Mouse (Mus musculus): ENCODE results near the gene Tfap2a. TPM values are rescaled to one million over a fixed set of nuclear protein-coding genes. Genes with fewer than 3 reads are reported as not detected.

Gene Tfap2a
- polyA plus RNA-seq, 1 experiment from 2014 or later, result 0.16 TPM

- H3K27ac ChIP-seq (ENCODE audit: low read length), result no peak overlapping the region
- no peak overlapping the region for H3K4me2 ChIP-seq (replicated peaks; ENCODE audit: low read depth, low read length)
- ATAC-seq, result no peak
- DNase-seq (ENCODE audit: low spot score), result no peak
- H3K9me3 ChIP-seq (ENCODE audit: low read length), result no peaks in the 10 kb centered on the region
- WGBS, result 3% methylated on average over 11 of the region's 11 CpGs
- peaks cover 84% of the 10 kb centered on the region for H3K27me3 ChIP-seq (replicated peaks; ENCODE audit: insufficient read depth, low read length)
- H3K4me3 ChIP-seq (ENCODE audit: low read depth, low read length), result no peak overlapping the region
- TF ChIP-seq CTCF (IDR thresholded peaks at IDR 0.05), result no peak
- TF ChIP-seq EP300 (IDR thresholded peaks at IDR 0.05), result no peak
- H3K9ac ChIP-seq (replicated peaks; ENCODE audit: low read depth), result no peak overlapping the region
- no peaks in the 10 kb centered on the region for H3K4me1 ChIP-seq (ENCODE audit: insufficient read depth, low read depth, low read length)
- H3K36me3 ChIP-seq (ENCODE audit: insufficient read depth, low read length), result no peaks in the 10 kb centered on the region
These were observed 28.2 kb downstream of the Tfap2a start for GRCm38 (mm10) chr13:40710062-40710342.

- no peaks in the 10 kb centered on the region for H3K4me1 ChIP-seq (ENCODE audit: insufficient read depth, low read depth, low read length)
- no peaks in the 10 kb centered on the region for H3K9me3 ChIP-seq (ENCODE audit: low read length)
- WGBS, result 2% methylated on average over 21 of the region's 21 CpGs
- no peak overlapping the region for H3K27ac ChIP-seq (ENCODE audit: low read length)
- DNase-seq (ENCODE audit: low spot score), result no peak
- peaks cover 84% of the 10 kb centered on the region for H3K27me3 ChIP-seq (replicated peaks; ENCODE audit: insufficient read depth, low read length)
- no peak overlapping the region for H3K4me3 ChIP-seq (ENCODE audit: low read depth, low read length)
- no peak overlapping the region for H3K4me2 ChIP-seq (replicated peaks; ENCODE audit: low read depth, low read length)
- H3K36me3 ChIP-seq (ENCODE audit: insufficient read depth, low read length), result no peaks in the 10 kb centered on the region
- TF ChIP-seq EP300 (IDR thresholded peaks at IDR 0.05), result no peak
- TF ChIP-seq CTCF (IDR thresholded peaks at IDR 0.05), result no peak
- no peak overlapping the region for H3K9ac ChIP-seq (replicated peaks; ENCODE audit: low read depth)
- no peak for ATAC-seq
These were observed 28.7 kb downstream of the Tfap2a start for GRCm38 (mm10) chr13:40709321-40710061.

- Histone ChIP-seq H3K36me3 (ENCODE audit: insufficient read depth, low read length) (no peaks in the 10 kb centered on the region), H3K4me2 (replicated peaks; ENCODE audit: low read depth, low read length) (no peak overlapping the region), H3K27me3 (replicated peaks; ENCODE audit: insufficient read depth, low read length) (peaks cover 84% of the 10 kb centered on the region), H3K9ac (replicated peaks; ENCODE audit: low read depth) (no peak overlapping the region), H3K27ac (ENCODE audit: low read length) (no peak overlapping the region), H3K4me3 (ENCODE audit: low read depth, low read length) (no peak overlapping the region), H3K4me1 (ENCODE audit: insufficient read depth, low read depth, low read length) (no peaks in the 10 kb centered on the region), H3K9me3 (ENCODE audit: low read length) (no peaks in the 10 kb centered on the region)
- WGBS, result 2% methylated on average over 26 of the region's 26 CpGs
- DNase-seq (ENCODE audit: low spot score), result no peak
- TF ChIP-seq EP300 (IDR thresholded peaks at IDR 0.05) (no peak), CTCF (IDR thresholded peaks at IDR 0.05) (no peak)
- ATAC-seq, result no peak
These were observed 29.3 kb downstream of the Tfap2a start for GRCm38 (mm10) chr13:40708913-40709312.

- 2% methylated on average over 5 of the region's 5 CpGs for WGBS
- TF ChIP-seq EP300 (IDR thresholded peaks at IDR 0.05) (no peak), CTCF (IDR thresholded peaks at IDR 0.05) (no peak)
These were observed 29.9 kb downstream of the Tfap2a start for GRCm38 (mm10) chr13:40708271-40708670.

GRCm38 (mm10) chr13:40707646-40708045, 30.5 kb downstream of the Tfap2a start:
- TF ChIP-seq CTCF (IDR thresholded peaks at IDR 0.05) (no peak), EP300 (IDR thresholded peaks at IDR 0.05) (no peak)
- H3K4me2 ChIP-seq (replicated peaks; ENCODE audit: low read depth, low read length), result no peak overlapping the region
- DNase-seq (ENCODE audit: low spot score), result no peak
- H3K4me1 ChIP-seq (ENCODE audit: insufficient read depth, low read depth, low read length), result no peaks in the 10 kb centered on the region
- ATAC-seq, result no peak
- no peaks in the 10 kb centered on the region for H3K36me3 ChIP-seq (ENCODE audit: insufficient read depth, low read length)
- H3K27me3 ChIP-seq (replicated peaks; ENCODE audit: insufficient read depth, low read length), result peaks cover 84% of the 10 kb centered on the region
- H3K27ac ChIP-seq (ENCODE audit: low read length), result no peak overlapping the region
- H3K4me3 ChIP-seq (ENCODE audit: low read depth, low read length), result no peak overlapping the region
- no peaks in the 10 kb centered on the region for H3K9me3 ChIP-seq (ENCODE audit: low read length)
- H3K9ac ChIP-seq (replicated peaks; ENCODE audit: low read depth), result no peak overlapping the region
- WGBS, result 7% methylated on average over 3 of the region's 3 CpGs

More at GRCm38 (mm10) chr13:40708271-40708670, 29.9 kb downstream of the Tfap2a start:
- ATAC-seq, result no peak
- Histone ChIP-seq H3K4me1 (ENCODE audit: insufficient read depth, low read depth, low read length) (no peaks in the 10 kb centered on the region), H3K27ac (ENCODE audit: low read length) (no peak overlapping the region), H3K9me3 (ENCODE audit: low read length) (no peaks in the 10 kb centered on the region), H3K27me3 (replicated peaks; ENCODE audit: insufficient read depth, low read length) (peaks cover 82% of the 10 kb centered on the region), H3K36me3 (ENCODE audit: insufficient read depth, low read length) (no peaks in the 10 kb centered on the region), H3K4me3 (ENCODE audit: low read depth, low read length) (no peak overlapping the region), H3K9ac (replicated peaks; ENCODE audit: low read depth) (no peak overlapping the region), H3K4me2 (replicated peaks; ENCODE audit: low read depth, low read length) (no peak overlapping the region)
- DNase-seq (ENCODE audit: low spot score), result no peak

- H3K9ac ChIP-seq (replicated peaks; ENCODE audit: low read depth), result no peak overlapping the region
- no peak overlapping the region for H3K4me3 ChIP-seq (ENCODE audit: low read depth, low read length)
- no peak overlapping the region for H3K27ac ChIP-seq (ENCODE audit: low read length)
- WGBS, result 4% methylated on average over 5 of the region's 5 CpGs
- H3K9me3 ChIP-seq (ENCODE audit: low read length), result no peaks in the 10 kb centered on the region
- no peak for ATAC-seq
- no peak for DNase-seq (ENCODE audit: low spot score)
- no peaks in the 10 kb centered on the region for H3K4me1 ChIP-seq (ENCODE audit: insufficient read depth, low read depth, low read length)
- no peak overlapping the region for H3K4me2 ChIP-seq (replicated peaks; ENCODE audit: low read depth, low read length)
- no peaks in the 10 kb centered on the region for H3K36me3 ChIP-seq (ENCODE audit: insufficient read depth, low read length)
- TF ChIP-seq CTCF (IDR thresholded peaks at IDR 0.05) (no peak), EP300 (IDR thresholded peaks at IDR 0.05) (no peak)
- peaks cover 80% of the 10 kb centered on the region for H3K27me3 ChIP-seq (replicated peaks; ENCODE audit: insufficient read depth, low read length)
These were observed 31.6 kb downstream of the Tfap2a start for GRCm38 (mm10) chr13:40706612-40707011.

All from lung, postnatal 0 days (tissue).